Mouse (Mus musculus): ENCODE results near the gene Sez6l2. TPM values are rescaled to one million over a fixed set of nuclear protein-coding genes. Genes with fewer than 3 reads are reported as not detected.
A peak's percentile ranks its signal among the peaks of the same experiment; 100 is the strongest.

The Sez6l2 gene
- polyA plus RNA-seq, 1 experiment from 2014 or later: 30.6 TPM

- 2% methylated on average over 10 of the region's 10 CpGs for WGBS
- Histone ChIP-seq H3K27ac (ENCODE audit: low read length) (peak overlapping the region; percentile 97), H3K4me1 (replicated peaks; ENCODE audit: control insufficient read depth, insufficient read depth, low read length) (peaks cover 55% of the 10 kb centered on the region), H3K36me3 (ENCODE audit: control insufficient read depth, insufficient read depth) (peaks cover 11% of the 10 kb centered on the region; the same call in 1 of the 2 replicates), H3K9me3 (ENCODE audit: control insufficient read depth, low read length) (no peaks in the 10 kb centered on the region), H3K9ac (replicated peaks; ENCODE audit: low read depth, low read length) (peak overlapping the region; percentile 85), H3K4me3 (replicated peaks; ENCODE audit: low read length) (peak overlapping the region; percentile 62), H3K4me2 (ENCODE audit: low read length) (peak overlapping the region; percentile 83), H3K27me3 (replicated peaks; ENCODE audit: control insufficient read depth, insufficient read depth, low read length) (no peaks in the 10 kb centered on the region)
- ATAC-seq: 0 out of 2 replicates have a peak, but pooled peaks have one; percentile 0
Measured at GRCm38 (mm10) chr7:127016081-127016480, 65.7 kb downstream of the Sez6l2 start.

DNA sequence TGATC, 65.9 kb downstream of the Sez6l2 start, which contains the start of gene Pagr1b:
Gene Pagr1b (minus strand): TSS at position 4 of the 5 bp plus-strand sequence.
- Histone ChIP-seq H3K9me3 (ENCODE audit: control insufficient read depth, low read length) (no peaks in the 10 kb centered on the region), H3K9ac (replicated peaks; ENCODE audit: low read depth, low read length) (peak within 1 kb of the TSS; percentile 85), H3K27me3 (replicated peaks; ENCODE audit: control insufficient read depth, insufficient read depth, low read length) (no peaks in the 10 kb centered on the region), H3K4me2 (ENCODE audit: low read length) (peak within 1 kb of the TSS; percentile 83), H3K4me3 (replicated peaks; ENCODE audit: low read length) (peak within 1 kb of the TSS; percentile 62), H3K36me3 (ENCODE audit: control insufficient read depth, insufficient read depth) (peaks cover 11% of the 10 kb centered on the region; the same call in 1 of the 2 replicates), H3K4me1 (replicated peaks; ENCODE audit: control insufficient read depth, insufficient read depth, low read length) (peaks cover 57% of the 10 kb centered on the region), H3K27ac (ENCODE audit: low read length) (peak within 1 kb of the TSS; percentile 97)
- no peak for ATAC-seq

DNA sequence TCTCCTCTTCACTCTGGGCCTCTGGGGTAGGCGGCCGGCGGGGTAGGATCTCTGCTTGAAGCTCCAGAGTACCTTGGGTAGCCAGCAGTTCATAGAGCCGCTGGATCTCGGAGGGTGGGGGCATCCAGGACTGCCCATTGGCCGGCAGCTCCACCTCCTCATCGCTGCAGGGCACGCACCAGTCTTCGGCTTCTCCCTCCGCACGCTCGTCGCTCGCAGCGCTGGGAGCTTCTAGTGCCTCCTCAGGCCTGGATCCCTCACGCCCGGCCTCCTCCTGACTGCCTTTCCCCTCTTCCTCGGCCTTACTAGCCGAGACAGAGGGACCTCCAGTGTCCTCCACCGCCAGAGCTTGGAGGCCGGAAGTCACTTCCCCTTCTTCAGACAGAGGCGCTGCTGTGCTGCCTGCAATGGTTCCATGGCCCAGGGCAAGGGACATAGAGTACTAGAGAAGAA, 66.1 kb downstream of the Sez6l2 start:
- Histone ChIP-seq H3K9ac (replicated peaks; ENCODE audit: low read depth, low read length) (peak overlapping the region; percentile 85), H3K4me3 (replicated peaks; ENCODE audit: low read length) (peak overlapping the region; percentile 62), H3K4me1 (replicated peaks; ENCODE audit: control insufficient read depth, insufficient read depth, low read length) (peaks cover 59% of the 10 kb centered on the region), H3K27ac (ENCODE audit: low read length) (peak overlapping the region; percentile 97), H3K27me3 (replicated peaks; ENCODE audit: control insufficient read depth, insufficient read depth, low read length) (no peaks in the 10 kb centered on the region), H3K36me3 (ENCODE audit: control insufficient read depth, insufficient read depth) (peaks cover 11% of the 10 kb centered on the region; the same call in 1 of the 2 replicates), H3K9me3 (ENCODE audit: control insufficient read depth, low read length) (no peaks in the 10 kb centered on the region), H3K4me2 (ENCODE audit: low read length) (peak overlapping the region; percentile 83)
- peak; percentile 43 for ATAC-seq
- WGBS: 0% methylated on average over 20 of the region's 22 CpGs

- ATAC-seq: peak; percentile 84
- peaks cover 11% of the 10 kb centered on the region; the same call in 1 of the 2 replicates for H3K36me3 ChIP-seq (ENCODE audit: control insufficient read depth, insufficient read depth)
- peak within 1 kb of the TSS; percentile 97 for H3K27ac ChIP-seq (ENCODE audit: low read length)
- no peaks in the 10 kb centered on the region for H3K27me3 ChIP-seq (replicated peaks; ENCODE audit: control insufficient read depth, insufficient read depth, low read length)
- no peaks in the 10 kb centered on the region for H3K9me3 ChIP-seq (ENCODE audit: control insufficient read depth, low read length)
- WGBS: 1% methylated on average over 39 of the region's 39 CpGs
- peak within 1 kb of the TSS; percentile 83 for H3K4me2 ChIP-seq (ENCODE audit: low read length)
- peaks cover 65% of the 10 kb centered on the region for H3K4me1 ChIP-seq (replicated peaks; ENCODE audit: control insufficient read depth, insufficient read depth, low read length)
- peak within 1 kb of the TSS; percentile 62 for H3K4me3 ChIP-seq (replicated peaks; ENCODE audit: low read length)
- peak within 1 kb of the TSS; percentile 85 for H3K9ac ChIP-seq (replicated peaks; ENCODE audit: low read depth, low read length)
Measured at GRCm38 (mm10) chr7:127016971-127017949, 66.9 kb downstream of the Sez6l2 start, which contains the start of gene Pagr1a. Pagr1a (minus strand) TSS chr7:127017352.

DNA sequence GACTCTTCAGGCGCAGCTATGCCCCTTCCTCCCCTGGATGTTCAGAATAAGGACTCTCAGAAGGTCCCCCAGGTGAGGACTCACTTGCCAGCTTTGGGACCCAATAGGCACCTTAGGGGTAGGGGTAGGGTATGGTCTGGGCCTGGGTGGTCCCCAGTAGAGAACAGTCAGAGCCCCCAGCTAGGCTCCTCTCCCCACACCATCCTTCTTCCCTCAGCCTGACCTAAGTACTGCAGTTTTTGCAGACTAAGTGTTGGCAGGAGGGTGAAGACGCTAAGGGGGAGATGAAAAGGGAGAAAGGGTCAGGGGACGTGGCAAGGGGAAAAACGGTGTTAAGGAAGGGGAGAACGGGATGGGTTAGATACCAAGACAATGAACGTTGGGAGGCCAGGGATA, 67.6 kb downstream of the Sez6l2 start:
- no peak for ATAC-seq
- H3K9me3 ChIP-seq (ENCODE audit: control insufficient read depth, low read length): no peaks in the 10 kb centered on the region
- H3K4me1 ChIP-seq (replicated peaks; ENCODE audit: control insufficient read depth, insufficient read depth, low read length): peaks cover 72% of the 10 kb centered on the region
- no peak overlapping the region for H3K4me3 ChIP-seq (replicated peaks; ENCODE audit: low read length)
- peak overlapping the region; percentile 78 for H3K27ac ChIP-seq (ENCODE audit: low read length)
- 55% methylated on average over 6 of the region's 6 CpGs for WGBS
- peak overlapping the region; percentile 8 for H3K4me2 ChIP-seq (ENCODE audit: low read length)
- H3K27me3 ChIP-seq (replicated peaks; ENCODE audit: control insufficient read depth, insufficient read depth, low read length): no peaks in the 10 kb centered on the region
- H3K9ac ChIP-seq (replicated peaks; ENCODE audit: low read depth, low read length): peak overlapping the region; percentile 15
- peaks cover 15% of the 10 kb centered on the region for H3K36me3 ChIP-seq (ENCODE audit: control insufficient read depth, insufficient read depth)

GRCm38 (mm10) chr7:127018416-127019305, 68.3 kb downstream of the Sez6l2 start:
- Histone ChIP-seq H3K4me2 (ENCODE audit: low read length) (peak overlapping the region; percentile 8; the same call in 1 of the 2 replicates), H3K4me3 (replicated peaks; ENCODE audit: low read length) (no peak overlapping the region), H3K27me3 (replicated peaks; ENCODE audit: control insufficient read depth, insufficient read depth, low read length) (no peaks in the 10 kb centered on the region), H3K36me3 (ENCODE audit: control insufficient read depth, insufficient read depth) (peaks cover 10% of the 10 kb centered on the region), H3K27ac (ENCODE audit: low read length) (peak overlapping the region; percentile 78), H3K4me1 (replicated peaks; ENCODE audit: control insufficient read depth, insufficient read depth, low read length) (peaks cover 79% of the 10 kb centered on the region), H3K9ac (replicated peaks; ENCODE audit: low read depth, low read length) (peak overlapping the region; percentile 15), H3K9me3 (ENCODE audit: control insufficient read depth, low read length) (no peaks in the 10 kb centered on the region)
- no peak for ATAC-seq
- WGBS: 92% methylated on average over 15 of the region's 15 CpGs

DNA sequence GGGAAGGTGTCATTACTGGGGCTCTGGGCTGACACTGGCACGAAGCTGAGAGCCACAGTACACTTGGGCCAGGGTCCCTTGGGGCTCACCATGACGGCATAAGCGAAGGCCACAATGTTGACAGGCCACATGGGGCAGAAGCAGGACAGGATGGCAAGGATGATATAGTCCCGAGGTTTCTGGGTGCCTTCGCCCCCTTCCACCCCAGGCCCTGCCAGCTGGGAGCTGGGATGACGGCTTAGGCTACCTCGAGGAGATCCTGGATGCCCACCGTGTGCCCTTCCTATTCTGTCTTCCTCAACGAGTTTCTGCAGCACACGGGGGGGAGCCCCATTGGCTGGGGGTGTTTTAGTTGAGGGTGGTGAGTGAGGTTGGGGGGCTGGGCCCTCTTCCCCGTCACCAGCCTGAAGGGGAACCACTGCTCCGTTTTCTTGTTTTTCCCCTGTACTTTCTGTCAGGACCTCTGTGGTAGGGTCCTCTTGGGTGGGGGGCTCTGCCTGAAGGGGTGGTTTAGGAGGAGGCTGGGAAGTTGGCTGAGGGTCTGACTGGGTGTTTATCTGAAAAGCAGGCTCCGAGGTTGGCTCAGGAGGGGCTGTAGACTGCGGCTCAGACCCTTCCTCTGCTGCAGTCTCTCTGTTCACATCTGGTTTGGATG, 69.1 kb downstream of the Sez6l2 start:
- Histone ChIP-seq H3K27me3 (replicated peaks; ENCODE audit: control insufficient read depth, insufficient read depth, low read length) (no peaks in the 10 kb centered on the region), H3K9me3 (ENCODE audit: control insufficient read depth, low read length) (no peaks in the 10 kb centered on the region), H3K27ac (ENCODE audit: low read length) (no peak overlapping the region), H3K4me2 (ENCODE audit: low read length) (peak overlapping the region; percentile 71), H3K4me3 (replicated peaks; ENCODE audit: low read length) (peak overlapping the region; percentile 51), H3K9ac (replicated peaks; ENCODE audit: low read depth, low read length) (peak overlapping the region; percentile 71), H3K36me3 (ENCODE audit: control insufficient read depth, insufficient read depth) (peaks cover 10% of the 10 kb centered on the region), H3K4me1 (replicated peaks; ENCODE audit: control insufficient read depth, insufficient read depth, low read length) (peaks cover 82% of the 10 kb centered on the region)
- no peak for ATAC-seq
- 72% methylated on average over 14 of the region's 14 CpGs for WGBS

GRCm38 (mm10) chr7:127020031-127020430, 69.7 kb downstream of the Sez6l2 start:
- Histone ChIP-seq H3K4me2 (ENCODE audit: low read length) (peak overlapping the region; percentile 71), H3K27me3 (replicated peaks; ENCODE audit: control insufficient read depth, insufficient read depth, low read length) (no peaks in the 10 kb centered on the region), H3K4me1 (replicated peaks; ENCODE audit: control insufficient read depth, insufficient read depth, low read length) (peaks cover 83% of the 10 kb centered on the region), H3K9ac (replicated peaks; ENCODE audit: low read depth, low read length) (peak overlapping the region; percentile 71), H3K36me3 (ENCODE audit: control insufficient read depth, insufficient read depth) (peaks cover 9% of the 10 kb centered on the region), H3K4me3 (replicated peaks; ENCODE audit: low read length) (peak overlapping the region; percentile 51), H3K9me3 (ENCODE audit: control insufficient read depth, low read length) (no peaks in the 10 kb centered on the region), H3K27ac (ENCODE audit: low read length) (no peak overlapping the region)
- ATAC-seq: no peak
- WGBS: 51% methylated on average over 3 of the region's 3 CpGs
